Mouse (Mus musculus) stomach, postnatal 0 days (tissue): Measurements from ENCODE around the gene Uqcc2.

Source experiments
- CTCF ChIP-seq: IDR thresholded peaks from 2 replicates; pipeline ENCODE4 v1.5.1; 2016; ENCODE audit warnings: antibody characterized with exemption, low read depth, mild to moderate bottlenecking, moderate library complexity
- EP300 ChIP-seq: optimal IDR thresholded peaks from 2 replicates; pipeline ENCODE3; 2016; ENCODE audit warnings: antibody characterized with exemption

GRCm38 (mm10) chr17:27120561-27121024 lies 13.1 kb downstream of the Uqcc2 start:
- TF ChIP-seq CTCF (peak; percentile 80), EP300 (no peak)
